Mouse (Mus musculus) ZHBTc4 (cell line): Measurements from ENCODE around the gene 1190007I07Rik.
A peak's percentile ranks its signal among the peaks of the same experiment; 100 is the strongest.

Experiments
- DNase-seq: peaks from one replicate; pipeline ENCODE4 v3.0.0-alpha.2; 2011; ENCODE audit warnings: low read depth, low spot score

1190007I07Rik gene

DNA sequence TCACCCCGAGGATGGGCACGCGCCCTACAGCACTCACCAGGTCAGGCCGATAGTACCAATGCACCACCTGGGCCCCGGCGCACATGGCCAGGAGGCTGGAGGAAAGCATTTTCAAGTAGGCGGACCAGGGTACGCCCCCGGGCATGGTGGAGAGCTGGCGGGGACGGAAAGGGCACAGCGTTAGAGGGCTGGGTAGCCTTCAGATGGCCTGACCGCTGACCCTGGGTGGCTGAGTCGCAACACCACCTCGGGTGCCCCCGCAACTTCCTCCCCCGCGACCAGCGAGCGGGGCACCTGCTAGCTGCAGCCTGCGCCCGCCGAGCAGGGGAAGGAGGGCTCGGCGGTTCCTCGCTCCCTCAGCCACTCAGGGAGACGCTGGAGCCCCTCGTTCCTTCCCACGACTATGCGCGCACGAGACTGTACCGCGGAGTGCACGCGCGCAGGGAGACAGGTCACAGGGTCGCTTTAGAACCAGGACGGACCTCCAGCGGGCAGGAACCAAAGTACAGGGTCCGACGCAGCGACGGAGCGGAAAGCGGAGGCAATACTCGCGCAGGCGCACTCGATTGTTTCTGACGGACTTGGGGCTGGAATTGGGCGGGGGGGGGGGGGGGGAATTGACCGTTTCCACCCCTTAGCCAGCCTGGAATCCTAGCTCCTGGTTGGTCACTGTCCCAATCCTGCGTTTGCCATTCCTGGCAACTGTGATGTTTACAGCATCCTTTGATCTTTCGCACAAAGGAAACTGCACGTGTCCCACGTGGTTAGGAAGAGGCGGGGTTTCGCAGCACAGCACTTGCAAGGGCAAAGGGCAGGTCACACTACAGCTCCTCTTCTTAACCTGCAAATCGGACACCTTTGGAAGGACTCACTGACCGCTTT, at the start of gene 1190007I07Rik:
Gene 1190007I07Rik (minus strand): TSS at position 558 of the 882 bp plus-strand sequence.
- peak; percentile 99 for DNase-seq

DNA sequence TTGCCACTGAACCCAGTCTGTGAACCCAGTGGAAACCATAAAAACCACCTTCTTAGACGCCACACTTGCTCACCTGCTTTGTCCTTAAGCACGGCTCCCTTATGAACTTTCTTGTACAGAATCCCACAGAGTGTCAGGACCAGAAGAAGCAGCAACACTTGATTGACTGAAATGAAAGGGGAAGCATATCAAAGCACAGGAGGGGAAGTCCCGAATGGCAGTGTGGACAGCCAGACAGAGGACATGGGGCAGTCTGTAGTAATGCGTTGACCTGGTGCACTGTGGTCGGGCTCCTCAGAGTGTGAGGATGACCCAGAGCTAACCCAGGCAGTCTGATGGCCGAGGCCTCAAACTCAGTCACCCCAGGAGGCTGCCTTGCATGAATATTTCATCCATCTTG, 47.2 kb upstream of the 1190007I07Rik start:
- no peak for DNase-seq

DNA sequence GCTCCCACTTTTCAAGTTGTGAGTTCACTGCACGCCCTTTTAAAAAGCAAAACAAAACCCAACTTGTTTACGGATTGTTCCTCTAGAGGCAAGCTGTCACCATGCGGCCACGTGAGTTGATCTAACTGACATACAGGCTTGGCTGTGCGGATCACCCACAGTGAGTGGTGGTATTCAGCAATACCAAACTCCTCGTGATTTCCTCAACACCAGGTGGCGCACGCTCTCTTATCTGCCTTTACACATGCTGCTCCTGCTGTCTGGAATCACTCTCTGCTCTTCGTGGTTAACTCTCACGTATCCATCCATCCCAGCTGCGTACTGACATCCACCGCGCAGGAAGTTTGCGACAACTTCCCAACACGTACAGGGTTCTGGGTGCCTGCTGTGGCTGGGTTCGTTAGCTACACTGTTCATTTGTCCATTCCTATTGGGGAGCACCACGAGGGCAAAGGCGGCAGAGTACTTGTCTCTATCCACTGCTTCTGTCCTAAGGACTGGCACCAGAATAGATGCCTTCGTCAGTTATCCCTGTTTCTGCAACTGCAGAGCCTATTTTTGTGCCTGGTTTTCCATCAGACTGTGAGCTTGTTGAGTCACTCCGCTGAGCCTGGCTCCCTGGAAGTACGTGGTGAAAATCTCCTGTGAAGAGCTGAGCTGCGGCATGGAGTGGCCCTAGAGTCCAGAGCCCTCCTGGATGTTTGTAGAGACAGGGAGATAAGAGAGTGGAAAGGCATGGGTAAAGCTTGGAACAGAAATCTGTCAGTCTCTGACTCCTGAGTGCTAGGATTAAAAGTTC, 43.6 kb upstream of the 1190007I07Rik start:
- peak; percentile 95 for DNase-seq

DNA sequence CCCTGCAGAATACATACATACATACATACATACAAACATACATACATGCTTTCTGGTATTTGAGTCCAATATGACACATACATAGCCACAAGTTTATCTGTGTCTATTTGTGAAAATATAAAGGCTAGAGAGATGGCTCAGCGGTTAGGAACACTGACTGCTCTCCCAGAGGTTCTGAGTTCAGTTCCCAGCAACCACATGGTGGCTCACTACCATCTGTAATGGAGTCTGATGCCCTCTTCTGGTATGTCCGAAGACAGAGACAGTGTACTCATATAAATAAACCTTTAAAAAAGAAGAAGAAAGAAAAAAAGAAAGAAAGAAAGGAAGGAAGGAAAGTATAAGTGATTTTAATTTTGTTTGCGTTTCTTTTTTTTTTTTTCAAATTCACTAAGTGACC, 42.9 kb upstream of the 1190007I07Rik start:
- DNase-seq = no peak

DNA sequence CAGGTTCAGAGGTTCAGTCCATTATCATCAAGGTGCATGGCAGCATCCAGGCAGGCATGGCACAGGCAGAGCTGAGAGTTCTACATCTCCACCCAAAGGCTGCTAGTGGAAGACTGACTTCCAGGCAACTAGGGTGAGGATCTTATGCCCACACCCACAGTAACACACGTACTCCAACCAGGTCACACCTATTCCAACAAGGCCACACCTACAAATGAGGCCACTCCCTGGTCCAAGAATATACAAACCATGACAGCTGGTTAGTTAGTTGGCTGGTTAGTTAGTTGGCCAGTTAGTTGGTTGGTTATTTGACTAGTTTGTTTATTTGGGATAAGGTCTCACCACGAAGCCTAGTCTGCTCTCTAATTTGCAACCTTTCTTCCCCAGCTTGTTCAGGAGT, 40.3 kb upstream of the 1190007I07Rik start:
- no peak for DNase-seq

DNA sequence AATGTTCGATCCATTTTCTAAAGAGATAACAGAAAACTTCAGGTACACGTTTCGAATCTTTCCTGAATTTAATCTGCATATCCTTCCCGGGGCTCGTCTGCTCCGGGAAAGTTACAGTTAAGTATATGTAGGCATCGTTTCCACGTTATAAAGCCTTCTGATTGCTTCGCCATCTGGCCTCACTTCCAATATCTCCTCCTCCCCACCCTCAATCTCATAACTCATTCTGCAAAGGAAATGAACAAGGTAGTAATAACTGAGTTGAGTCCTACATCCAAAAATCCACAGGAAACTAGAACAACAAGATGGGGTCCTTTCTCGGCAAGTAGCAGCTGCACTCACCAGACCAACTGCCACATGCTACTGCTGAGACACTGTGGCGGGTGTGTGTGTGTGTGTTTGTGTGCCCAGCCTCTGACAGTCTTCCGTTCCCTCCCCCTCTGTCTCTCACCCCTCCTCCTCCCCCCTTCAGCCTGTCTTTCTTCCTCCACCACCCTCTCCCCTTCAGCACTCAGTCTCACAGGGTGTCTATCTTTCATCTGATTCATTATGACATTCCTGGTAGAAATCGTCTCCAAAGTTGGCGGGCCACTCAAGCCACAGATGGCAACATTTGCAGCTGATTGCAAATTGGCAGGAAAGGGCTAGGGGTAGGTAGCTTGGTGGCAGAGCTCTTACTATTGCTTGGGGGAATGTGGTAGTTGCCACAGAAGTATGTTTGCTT, 39.4 kb upstream of the 1190007I07Rik start:
- no peak for DNase-seq

DNA sequence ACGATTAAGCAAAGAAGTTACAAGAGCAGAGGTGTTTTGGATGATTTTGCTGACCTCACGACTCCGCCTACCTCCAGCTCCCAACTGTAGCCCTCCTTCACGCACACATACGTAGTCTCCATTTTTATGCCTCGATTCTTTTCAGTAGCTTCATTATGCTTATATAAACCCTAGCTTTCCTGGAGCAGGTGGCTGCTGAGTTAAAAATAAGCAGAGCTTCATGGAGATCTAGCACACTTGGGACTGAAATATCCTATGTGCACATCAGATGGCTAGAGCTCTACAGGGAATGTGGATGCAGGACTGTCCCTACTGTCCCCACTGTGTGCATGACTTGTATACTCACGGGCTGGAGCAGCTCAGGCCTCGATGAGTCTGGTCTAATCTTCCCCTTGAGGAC, 38.8 kb upstream of the 1190007I07Rik start:
- DNase-seq = no peak

DNA sequence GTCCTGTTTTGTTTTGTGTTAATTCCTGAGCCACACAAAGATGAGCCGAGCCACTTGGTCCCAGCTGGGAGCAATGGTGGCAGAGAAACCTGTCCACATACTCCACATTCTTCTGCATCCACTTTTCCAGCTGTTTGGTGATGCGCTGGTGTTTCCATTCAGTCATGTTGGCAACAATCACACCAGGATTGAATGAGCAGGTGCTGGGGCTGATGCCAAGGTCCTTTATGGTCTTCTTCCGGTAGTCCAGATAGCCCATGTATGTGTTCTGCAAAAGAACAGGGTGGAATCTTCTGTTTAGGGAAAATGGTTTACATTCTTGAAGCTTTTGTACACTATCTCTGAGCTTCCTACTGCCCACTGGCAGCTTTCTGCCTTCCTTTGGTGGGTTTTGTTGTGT, 31.6 kb upstream of the 1190007I07Rik start:
- DNase-seq = no peak

DNA sequence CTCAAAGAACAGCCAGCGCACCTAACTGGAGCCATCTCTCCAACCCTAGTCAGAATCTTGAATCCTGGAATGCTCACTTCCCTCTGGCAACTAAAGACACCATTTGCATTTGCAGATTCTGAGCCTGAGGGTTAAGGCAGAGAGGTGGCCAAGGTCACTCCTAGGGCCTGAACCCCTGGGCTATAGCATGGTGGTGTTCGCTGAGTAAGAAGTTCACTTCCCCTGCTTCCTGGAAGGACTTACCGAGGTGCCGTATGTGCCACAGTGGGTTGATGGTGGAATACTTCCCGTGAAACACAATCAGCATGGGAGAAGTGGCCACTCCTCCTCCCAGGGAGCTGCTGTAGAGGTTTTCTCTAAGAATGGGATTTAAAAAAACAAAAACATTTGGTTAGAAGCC, 29.6 kb upstream of the 1190007I07Rik start:
- DNase-seq = peak; percentile 84

DNA sequence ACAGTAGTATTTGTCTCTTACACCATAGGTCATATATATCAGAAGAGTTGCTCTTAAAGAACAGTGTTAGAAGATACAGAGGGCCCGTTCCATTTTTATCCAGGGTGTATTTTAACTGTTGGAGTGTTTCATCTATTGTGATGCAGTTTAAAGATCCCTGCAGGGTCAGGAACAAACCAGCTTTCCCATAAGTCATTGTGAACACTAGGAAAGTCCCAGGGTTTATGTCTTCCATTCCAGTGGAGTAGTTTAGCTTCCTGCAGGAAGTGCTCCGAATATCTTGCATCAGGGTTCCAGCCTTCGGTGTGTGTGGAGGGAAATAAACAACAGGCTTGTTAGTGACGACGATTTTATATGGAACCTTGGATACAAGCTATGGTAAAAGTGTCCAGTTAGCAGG, 28.2 kb upstream of the 1190007I07Rik start:
- DNase-seq = no peak

DNA sequence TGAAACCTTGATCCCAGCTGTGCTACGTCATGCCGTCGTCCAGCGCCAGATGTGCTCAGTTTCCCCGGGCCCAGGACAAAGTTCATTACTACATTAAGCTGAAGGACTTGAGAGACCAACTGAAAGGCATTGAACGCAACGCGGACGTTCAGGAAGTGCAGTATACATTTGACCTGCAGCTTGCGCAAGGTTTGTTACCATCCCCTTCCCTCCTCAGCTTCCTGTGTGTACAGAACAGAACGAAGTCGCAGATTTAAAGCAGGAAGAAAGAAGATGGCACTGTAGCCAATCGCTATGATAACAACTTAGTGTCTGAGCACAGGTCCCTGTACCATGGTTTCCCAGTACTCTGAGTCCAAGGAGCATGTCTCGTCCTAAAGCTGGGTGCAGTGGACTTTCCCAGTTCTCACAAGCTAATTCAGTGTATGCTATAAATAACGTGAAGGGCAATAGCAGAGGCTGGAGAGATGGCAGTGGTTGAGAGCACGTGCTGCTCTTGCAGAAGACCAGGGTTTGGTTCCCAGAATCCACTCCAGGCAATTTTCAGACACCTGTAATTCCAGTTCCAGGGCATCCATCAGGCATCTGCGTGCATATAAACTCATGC, 24.3 kb upstream of the 1190007I07Rik start:
- no peak for DNase-seq

DNA sequence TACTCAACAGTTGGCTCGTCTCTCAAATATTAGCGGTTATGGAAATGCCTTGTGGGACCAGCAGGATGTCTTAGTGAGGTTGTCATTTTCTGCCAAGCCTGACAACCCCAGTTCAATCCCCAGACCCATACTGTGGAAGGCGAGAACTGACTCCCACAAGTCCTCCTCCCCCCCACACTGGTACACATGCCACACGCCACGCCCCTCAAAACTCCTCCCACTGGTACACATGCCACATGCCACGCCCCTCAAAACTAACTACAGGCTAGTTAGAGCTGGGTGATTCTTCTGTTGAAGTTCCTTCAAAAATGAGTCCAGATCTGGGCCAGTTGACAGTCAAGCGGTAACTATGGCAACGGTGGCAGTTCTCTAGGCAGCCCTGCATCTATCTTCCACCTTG, 23.1 kb upstream of the 1190007I07Rik start:
- DNase-seq = no peak

DNA sequence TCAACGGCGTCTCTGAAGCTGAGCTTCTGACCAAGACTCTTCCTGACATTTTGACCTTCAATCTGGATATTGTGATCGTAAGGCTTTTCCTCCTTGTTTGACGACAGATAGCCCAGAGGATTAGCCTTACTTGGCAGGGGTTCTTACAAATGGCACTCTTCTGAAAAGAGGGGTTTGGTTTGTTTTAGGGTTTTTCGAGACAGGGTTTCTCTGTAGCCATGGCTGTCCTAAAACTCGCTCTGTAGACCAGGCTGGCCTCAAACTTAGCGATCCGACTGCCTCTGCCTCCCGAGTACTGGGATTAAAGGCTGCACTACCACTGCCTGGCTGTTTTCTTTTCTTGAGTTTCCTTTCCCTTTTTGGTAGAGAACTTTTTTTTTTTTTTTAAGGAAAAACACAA, 18.5 kb upstream of the 1190007I07Rik start:
- DNase-seq = no peak

DNA sequence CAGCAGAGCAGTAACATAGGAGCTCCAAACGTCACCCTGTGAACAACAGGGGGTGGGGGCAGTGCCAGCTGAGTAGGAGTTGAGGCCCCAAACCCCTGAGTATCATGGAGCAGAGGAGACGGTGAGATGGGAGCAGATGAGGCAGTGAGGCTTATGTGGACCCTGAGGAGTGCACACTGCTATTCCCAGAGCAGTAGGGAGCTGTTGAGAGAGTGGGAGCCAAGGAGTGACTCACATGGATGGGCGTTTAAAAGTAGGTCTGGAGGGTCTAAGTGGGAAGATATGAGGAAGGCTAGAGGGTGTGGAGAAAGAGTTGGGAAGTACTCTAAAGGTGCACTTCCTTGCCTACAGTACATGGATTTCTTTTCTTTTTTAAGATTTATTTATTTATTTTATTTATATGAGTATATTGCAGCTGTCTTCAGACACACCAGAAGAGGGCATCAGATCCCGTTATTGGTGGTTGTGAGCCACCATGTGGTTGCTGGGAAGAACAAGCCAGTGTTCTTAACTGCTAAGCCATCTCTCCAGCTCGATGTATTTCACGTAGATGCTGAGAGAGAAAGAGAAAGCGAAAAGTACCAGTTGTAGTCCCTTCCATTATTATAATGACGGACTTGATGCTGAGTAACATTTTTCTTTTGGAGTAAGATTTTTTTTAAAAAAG, 16.1 kb upstream of the 1190007I07Rik start:
- DNase-seq = no peak

DNA sequence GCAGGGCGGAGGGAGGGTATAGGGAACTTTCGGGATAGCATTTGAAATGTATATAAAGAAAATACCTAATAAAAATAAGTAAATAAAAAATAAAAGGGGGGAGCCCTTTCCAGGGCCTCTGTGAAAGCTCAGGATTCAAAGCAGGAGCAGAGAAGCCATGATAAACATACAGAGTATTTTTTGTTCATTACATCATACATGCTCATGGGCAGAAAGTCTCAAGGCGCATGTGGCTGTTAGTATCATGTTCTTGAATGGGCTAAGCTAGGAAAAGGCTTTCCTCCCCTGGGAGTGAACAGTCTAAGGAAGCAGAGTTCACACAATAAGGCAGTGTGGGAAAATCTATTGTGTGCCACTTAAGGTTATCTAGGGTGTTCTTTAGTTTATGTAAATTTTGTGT, 13.3 kb upstream of the 1190007I07Rik start:
- no peak for DNase-seq

DNA sequence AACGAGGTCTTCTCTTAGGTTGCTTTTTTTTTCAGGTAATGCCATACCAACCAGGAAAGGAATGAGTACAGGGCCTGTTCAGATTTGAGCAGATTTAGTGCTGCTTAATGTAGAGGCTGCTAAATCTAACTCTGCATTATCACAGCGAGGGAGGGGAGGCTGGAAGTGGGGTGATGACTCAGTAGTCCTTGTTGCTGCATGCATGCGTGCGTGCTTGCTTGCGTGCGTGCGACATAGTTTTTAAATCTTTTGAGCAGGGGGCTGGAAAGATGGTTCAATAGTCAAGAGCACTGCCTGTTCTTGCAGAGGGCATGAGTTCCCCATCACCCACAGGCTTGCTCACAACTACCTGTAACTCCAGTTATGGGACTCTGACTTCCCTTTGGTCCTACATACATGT, 11.3 kb upstream of the 1190007I07Rik start:
- no peak for DNase-seq

DNA sequence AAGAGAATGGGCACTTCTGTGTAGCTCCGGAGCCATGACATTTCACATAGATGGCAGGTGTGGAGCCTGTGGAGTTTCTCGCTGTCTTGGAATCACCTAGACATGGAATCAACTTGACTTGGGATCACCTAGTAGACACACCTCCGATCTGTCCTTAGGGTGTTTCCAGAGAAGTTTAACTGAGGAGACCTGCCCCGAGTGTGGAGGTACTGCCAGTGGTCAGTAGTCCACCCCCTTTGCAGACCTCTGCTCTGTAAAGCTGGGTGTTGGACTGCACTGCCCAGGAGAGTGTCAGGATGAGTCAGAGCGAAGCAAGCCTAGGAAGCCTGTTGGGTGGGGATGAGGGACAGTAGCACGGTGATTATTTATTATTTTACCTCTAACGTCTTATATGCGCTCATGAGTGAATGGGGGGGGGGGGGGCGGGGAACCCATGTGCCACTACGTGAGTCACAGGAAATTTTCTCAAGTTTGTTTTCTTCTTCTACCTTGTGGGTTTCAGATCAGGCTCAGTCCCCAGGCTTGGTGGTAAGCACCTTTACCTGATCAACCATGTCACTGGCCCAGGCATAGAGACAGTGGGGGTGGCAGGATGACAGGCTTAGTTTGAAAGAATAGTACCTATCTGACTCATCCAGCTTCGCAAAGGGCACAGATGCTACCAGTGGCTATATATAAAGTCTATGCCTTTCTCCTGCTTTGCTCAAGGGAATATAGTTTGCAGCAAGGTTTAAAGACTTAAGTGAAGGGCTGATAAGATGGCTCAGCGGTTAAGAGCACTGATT, 9.7 kb upstream of the 1190007I07Rik start:
- no peak for DNase-seq

DNA sequence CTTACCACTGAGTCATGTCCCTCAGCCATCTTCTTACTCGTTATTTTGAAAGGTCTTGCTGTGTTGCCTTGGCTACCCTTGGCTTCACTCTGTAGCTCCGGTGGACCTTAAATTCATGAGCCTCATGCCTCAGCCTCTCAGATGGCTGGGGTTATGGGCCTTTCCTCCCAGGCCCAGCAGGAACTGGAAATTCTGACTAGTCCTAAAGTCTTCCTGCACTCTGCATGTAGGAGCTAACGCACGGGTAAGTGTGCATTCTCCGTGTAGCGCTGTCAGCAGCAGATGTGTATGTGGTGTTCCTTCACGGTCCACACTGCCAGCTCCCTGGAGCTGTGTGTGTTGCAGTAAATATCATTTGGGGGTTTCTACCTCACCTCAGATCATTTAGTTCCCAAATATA, 8.1 kb upstream of the 1190007I07Rik start:
- DNase-seq = no peak

DNA sequence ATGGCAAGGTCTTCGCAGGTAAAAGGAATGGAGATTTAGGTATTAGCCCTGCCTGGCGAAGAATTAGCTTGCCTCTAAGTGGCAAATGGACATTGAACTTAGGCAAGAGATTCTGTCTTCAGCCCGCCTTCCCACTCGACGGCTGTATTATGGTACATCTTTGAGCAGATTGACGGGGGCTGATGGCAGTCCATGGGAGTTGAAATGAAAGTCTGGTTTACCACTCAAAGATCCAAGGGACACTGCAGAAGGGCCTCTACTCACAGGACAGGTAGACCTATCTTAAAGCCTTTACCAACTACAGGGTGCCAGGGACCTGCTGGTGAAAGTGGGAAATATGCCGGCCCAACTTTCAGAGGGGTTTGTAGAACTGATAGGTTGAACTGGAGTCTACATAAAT, 7.5 kb upstream of the 1190007I07Rik start:
- DNase-seq = no peak

DNA sequence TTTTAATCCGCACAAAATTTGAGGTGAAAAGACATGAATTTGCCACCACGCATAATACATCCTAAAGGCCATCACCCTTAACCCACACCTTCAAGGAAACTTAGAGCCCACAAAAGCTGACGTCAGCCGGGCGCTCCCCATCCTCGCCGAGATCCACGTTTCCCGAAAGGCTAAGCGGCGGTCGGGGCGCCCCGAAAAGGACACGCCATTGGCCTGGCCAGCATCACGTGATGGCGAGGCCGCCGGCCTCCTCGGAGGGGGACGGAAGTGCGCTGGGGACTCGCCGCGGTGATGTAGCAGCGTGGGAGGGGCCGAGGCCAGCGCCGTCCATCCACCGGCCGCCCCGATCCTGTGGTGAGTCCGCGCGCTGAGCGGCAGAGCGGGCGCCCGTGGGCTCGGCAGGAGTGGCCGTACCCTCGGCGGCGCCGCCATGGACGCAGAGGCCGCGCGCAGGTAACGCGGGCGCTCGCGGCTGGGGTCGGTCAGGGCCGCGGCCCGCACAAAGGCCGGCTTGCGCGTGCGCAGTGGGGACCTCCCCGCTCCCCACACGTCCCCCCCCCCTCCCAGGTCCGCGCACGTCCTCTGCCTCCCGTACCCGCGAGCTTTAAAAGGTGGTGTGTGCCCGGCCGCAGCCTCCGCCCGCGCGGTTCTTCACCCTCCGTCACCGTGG, 6.7 kb upstream of the 1190007I07Rik start, which contains the start of gene Tdg:
Gene Tdg (plus strand): TSS at position 243 of the 670 bp plus-strand sequence.
- peak; percentile 89 for DNase-seq
